Mouse (Mus musculus) left cerebral cortex, adult 2 months (tissue): ENCODE measurements at regions not wholly inside any gene's neighbourhood (a gene's known extent, or its start where the extent isn't known, plus 50 kb on each side); places are given as distances from the start of the nearest gene placed in this dataset.

Experiments used
- DNase-seq, 2 experiments: peaks; one replicate each; pipeline ENCODE4 v3.0.0; 2021 to 2022; ENCODE audit warnings: low spot score in 2 of 2, mixed read lengths in 1 of 2; ENCODE audit errors: extremely low spot score in 1 of 2
- H3K27ac ChIP-seq: fragments of 200-600 bp; 2 replicates; pipeline ENCODE4 v1.8.1; 2022
- H3K4me3 ChIP-seq: fragments of 200-600 bp; 2 replicates; pipeline ENCODE4 v1.8.1; 2022
- CTCF ChIP-seq: fragments of 200-600 bp; IDR thresholded peaks from 2 replicates; pipeline ENCODE4 v1.8.1; 2022; ENCODE audit warnings: antibody characterized with exemption, mild to moderate bottlenecking, moderate library complexity
- intact Hi-C: fragments of 180-260 bp; cut with DNase I; formaldehyde crosslinking; loops from one replicate; pipeline ENCODE4 v1.15.1; 2025

GRCm38 (mm10) chr2:50365221-50365620, 68.6 kb upstream of the Mmadhc start:
- DNase-seq = no peak
- TF ChIP-seq CTCF = no peak
- H3K4me3 ChIP-seq = no peak overlapping the region
- no peak overlapping the region for H3K27ac ChIP-seq
- intact Hi-C loops = no loop called here

DNA sequence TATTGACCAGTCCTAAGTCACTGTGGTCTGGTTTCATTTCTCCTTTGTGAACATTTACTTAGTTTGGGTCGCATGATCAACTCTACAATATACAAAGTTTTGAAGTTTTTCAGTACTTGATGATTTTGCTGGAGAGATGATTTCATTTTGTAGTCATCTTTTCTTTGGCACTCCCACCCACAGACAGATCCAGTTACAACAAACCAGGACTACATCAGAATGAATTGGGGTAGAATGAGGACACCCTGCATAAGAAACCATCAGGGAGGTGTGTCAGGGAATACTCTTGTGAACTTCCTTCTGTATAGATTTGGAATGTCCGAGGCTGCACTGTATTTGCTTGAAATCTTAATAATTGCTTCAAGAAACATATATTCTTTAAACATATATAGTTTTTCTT, 59.5 kb upstream of the Mmadhc start:
- no peak for DNase-seq
- no peak overlapping the region for H3K27ac ChIP-seq
- intact Hi-C loops = no loop called here
- TF ChIP-seq CTCF = no peak
- no peak overlapping the region for H3K4me3 ChIP-seq

DNA sequence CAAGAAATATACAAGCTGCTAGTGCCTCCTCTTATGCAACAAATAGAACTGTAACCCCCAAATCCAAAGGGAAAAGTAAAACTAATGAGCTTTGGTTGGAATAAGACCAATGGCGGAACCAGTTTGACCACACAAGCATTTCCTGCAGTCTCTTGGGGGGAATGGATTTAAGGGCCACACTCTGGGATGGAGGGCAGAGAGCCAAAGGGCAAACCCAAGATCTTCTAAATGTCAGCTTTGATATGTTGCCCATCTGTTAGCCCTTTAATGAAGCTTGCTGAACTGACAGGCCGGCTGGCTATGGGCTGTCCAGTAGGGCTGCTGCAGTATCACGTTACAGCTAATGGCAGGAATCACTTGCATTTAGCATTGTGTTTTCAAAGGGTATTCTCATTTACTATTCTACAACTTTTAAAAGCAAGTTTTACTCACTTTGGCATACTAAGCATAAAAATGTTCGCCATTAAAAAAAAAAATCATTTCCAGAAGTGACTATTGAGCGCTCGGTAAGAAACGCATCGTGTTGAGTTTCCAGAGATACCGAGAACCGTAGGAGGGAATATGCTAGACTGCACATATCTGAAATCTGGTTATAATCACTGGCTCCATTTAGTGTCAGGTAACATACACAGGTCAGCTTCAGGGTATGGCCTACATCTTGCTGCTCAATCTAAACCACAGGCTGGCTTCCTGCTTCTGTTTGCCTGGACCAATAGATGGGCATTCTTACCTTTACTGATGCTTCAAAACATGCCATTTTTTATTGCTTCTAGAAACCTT, 51.1 kb upstream of the Mmadhc start:
- DNase-seq = no peak
- H3K4me3 ChIP-seq = no peak overlapping the region
- intact Hi-C loops = no loop called here
- TF ChIP-seq CTCF = no peak
- no peak overlapping the region for H3K27ac ChIP-seq
